26 mouse cellular contexts compared by ENCODE assay signal in genomic region chr14:77638616-77639015, GRCm38 (mm10).
"Had no signal": no experiment of that assay in that cellular context is flagged by ENCODE, and none has a peak within 500 bp of the region (broad histone marks: within the 10 kb centered on the region; RNA-seq: fewer than 3 reads in every experiment).

No protein-coding gene starts in this region.

- H3K27me3 ChIP-seq: heart, embryonic 13.5 days; heart, embryonic 15.5 days; hindbrain, embryonic 13.5 days; hindbrain, embryonic 15.5 days; kidney, embryonic 15.5 days; limb, embryonic 13.5 days had no signal

- H3K4me2 ChIP-seq: heart, embryonic 11.5 days; heart, embryonic 13.5 days; heart, embryonic 15.5 days; hindbrain, embryonic 13.5 days; hindbrain, embryonic 15.5 days; kidney, embryonic 15.5 days; limb, embryonic 13.5 days; liver, embryonic 11.5 days had no signal

- H3K9me3 ChIP-seq: heart, embryonic 13.5 days; heart, embryonic 15.5 days; hindbrain, embryonic 13.5 days; hindbrain, embryonic 15.5 days; kidney, embryonic 15.5 days; limb, embryonic 13.5 days had no signal

- ATAC-seq: forebrain, postnatal 0 days; intestine, embryonic 16.5 days had no signal

- H3K9ac ChIP-seq: forebrain, postnatal 0 days; heart, embryonic 13.5 days; heart, embryonic 15.5 days; hindbrain, embryonic 13.5 days; hindbrain, embryonic 15.5 days; kidney, embryonic 15.5 days; limb, embryonic 13.5 days had no signal

- H3K36me3 ChIP-seq: heart, embryonic 13.5 days; heart, embryonic 15.5 days; hindbrain, embryonic 15.5 days; kidney, embryonic 15.5 days; limb, embryonic 13.5 days had no signal

- H3K4me3 ChIP-seq: heart, embryonic 13.5 days; heart, embryonic 15.5 days; hindbrain, embryonic 13.5 days; hindbrain, embryonic 15.5 days; kidney, embryonic 15.5 days; limb, embryonic 13.5 days had no signal

- H3K27ac ChIP-seq: heart, embryonic 13.5 days; heart, embryonic 15.5 days; hindbrain, embryonic 13.5 days; hindbrain, embryonic 15.5 days; hindbrain, postnatal 0 days; kidney, embryonic 15.5 days; kidney, postnatal 0 days; limb, embryonic 13.5 days had no signal

- DNase-seq: forebrain, postnatal 0 days; gastrocnemius, postnatal 14 days; gastrocnemius, postnatal 36 days; heart, adult 18-20 months; heart, postnatal 14 days; heart, postnatal 36 days; kidney, adult 11 months; kidney, adult 2 months; kidney, adult 9 months; kidney, postnatal 14 days; kidney, postnatal 36 days; layer of hippocampus, adult 9-11 months; layer of hippocampus, postnatal 36 days; left cerebral cortex, postnatal 4 days; liver had no signal
